Mouse (Mus musculus) ES-E14 (cell line): ENCODE measurements around the gene Hmgcl.

Experiments
- HCFC1 ChIP-seq: IDR thresholded peaks from 2 replicates; pipeline ENCODE4 v1.6.1; 2012; ENCODE audit warnings: low read length, inconsistent platforms, borderline replicate concordance; ENCODE audit not compliant: insufficient read depth
- MAFK ChIP-seq: IDR thresholded peaks from 2 replicates; pipeline ENCODE4 v1.6.1; 2014; ENCODE audit warnings: mild to moderate bottlenecking, low read depth, low read length, inconsistent platforms; ENCODE audit not compliant: insufficient read depth
- ZC3H11A ChIP-seq: IDR thresholded peaks from 2 replicates; pipeline ENCODE4 v1.6.1; 2012; ENCODE audit warnings: low read depth, mild to moderate bottlenecking, inconsistent platforms, low read length, borderline replicate concordance
- ZNF384 ChIP-seq: IDR thresholded peaks from 2 replicates; pipeline ENCODE4 v1.6.1; 2012; ENCODE audit warnings: low read depth, low read length, inconsistent platforms

DNA sequence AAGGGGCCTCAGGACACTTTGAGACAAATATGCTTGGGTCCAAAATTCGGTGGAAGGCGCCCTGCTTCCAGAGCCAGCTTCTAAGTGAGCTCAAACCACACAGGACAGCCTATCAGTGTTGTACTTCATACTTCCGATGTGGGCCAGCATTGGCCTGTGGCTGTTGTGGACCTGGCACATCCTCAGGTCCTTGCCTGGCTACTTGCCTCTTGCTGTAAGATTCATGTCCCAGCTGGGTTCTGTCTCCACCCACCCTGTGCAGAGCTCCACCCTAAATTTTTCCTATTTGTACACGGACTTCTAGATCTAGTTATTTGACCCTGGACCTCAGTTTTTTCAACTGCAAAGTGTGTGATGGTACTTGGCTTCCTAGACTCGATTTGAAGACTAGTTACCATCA lies 10.7 kb upstream of the Hmgcl start:
- no peak for TF ChIP-seq ZNF384
- no peak for TF ChIP-seq MAFK
- no peak for TF ChIP-seq ZC3H11A
- no peak for TF ChIP-seq HCFC1
